Mouse (Mus musculus): ENCODE measurements around the gene Ebf1. TPM values are rescaled to one million over a fixed set of nuclear protein-coding genes. Genes with fewer than 3 reads are reported as not detected.

Gene Ebf1
- polyA plus RNA-seq, 1 experiment from 2014 or later = 8.8 TPM

DNA sequence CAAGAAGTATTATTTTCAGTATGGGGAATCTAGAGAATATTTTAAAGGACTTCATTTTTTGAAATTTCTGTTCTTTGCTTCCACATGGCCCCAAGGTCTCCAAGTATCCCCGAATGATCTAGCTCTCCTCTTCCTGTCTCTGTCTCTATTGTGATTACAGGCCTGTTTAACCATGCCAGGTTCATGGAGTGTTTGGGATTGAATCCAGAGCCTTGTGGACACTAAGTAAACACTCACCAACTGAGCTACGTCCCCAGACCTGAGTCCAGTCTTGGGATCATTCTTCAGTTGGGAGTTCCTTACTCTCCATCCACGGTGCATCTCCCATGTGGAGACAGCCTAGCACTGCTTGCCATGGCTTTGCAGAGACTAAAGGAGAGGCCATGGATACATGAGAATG lies 178.7 kb downstream of the Ebf1 start:
- 43% methylated on average over 3 of the region's 3 CpGs for WGBS
- no peaks in the 10 kb centered on the region for H3K36me3 ChIP-seq (ENCODE audit: insufficient read depth, low read length)

DNA sequence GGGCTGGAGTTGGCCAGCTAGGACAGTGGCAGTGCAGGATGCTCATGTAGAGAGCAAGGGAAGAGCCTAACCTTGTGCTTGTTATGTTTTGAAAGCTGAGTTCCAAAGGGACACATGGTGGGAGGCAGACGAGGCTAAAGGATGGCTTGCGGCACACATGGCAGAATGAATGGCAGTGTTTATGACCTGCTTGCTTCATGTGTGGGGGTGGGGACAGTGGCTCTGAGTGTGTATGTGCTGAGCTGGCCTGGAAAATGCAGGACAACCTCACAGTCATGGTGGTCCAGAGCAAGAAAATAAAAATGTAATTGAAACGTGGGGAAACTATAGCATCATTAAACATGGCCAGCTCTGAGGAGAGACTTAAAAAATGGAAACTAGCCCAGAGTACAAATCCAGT lies 181.2 kb downstream of the Ebf1 start:
- ATAC-seq = no peak
- H3K4me3 ChIP-seq (ENCODE audit: low read depth, low read length) = no peak overlapping the region
- no peaks in the 10 kb centered on the region for H3K27me3 ChIP-seq (replicated peaks; ENCODE audit: insufficient read depth, low read length)
- no peak for TF ChIP-seq CTCF (IDR thresholded peaks at IDR 0.05)
- no peak for TF ChIP-seq EP300 (IDR thresholded peaks at IDR 0.05)
- H3K27ac ChIP-seq (ENCODE audit: low read length) = no peak overlapping the region
- H3K4me1 ChIP-seq (ENCODE audit: insufficient read depth, low read depth, low read length) = no peaks in the 10 kb centered on the region
- H3K4me2 ChIP-seq (replicated peaks; ENCODE audit: low read depth, low read length) = no peak overlapping the region
- H3K36me3 ChIP-seq (ENCODE audit: insufficient read depth, low read length) = no peaks in the 10 kb centered on the region
- H3K9ac ChIP-seq (replicated peaks; ENCODE audit: low read depth) = no peak overlapping the region
- no peaks in the 10 kb centered on the region for H3K9me3 ChIP-seq (ENCODE audit: low read length)
- no peak for DNase-seq (ENCODE audit: low spot score)
- 61% methylated on average over 3 of the region's 3 CpGs for WGBS

More for the DNA sequence above, 178.7 kb downstream of the Ebf1 start:
- DNase-seq (ENCODE audit: low spot score) (no peak), ATAC-seq (no peak)
- Histone ChIP-seq H3K9ac (replicated peaks; ENCODE audit: low read depth) (no peak overlapping the region), H3K4me3 (ENCODE audit: low read depth, low read length) (no peak overlapping the region), H3K4me1 (ENCODE audit: insufficient read depth, low read depth, low read length) (no peaks in the 10 kb centered on the region), H3K27me3 (replicated peaks; ENCODE audit: insufficient read depth, low read length) (no peaks in the 10 kb centered on the region), H3K4me2 (replicated peaks; ENCODE audit: low read depth, low read length) (no peak overlapping the region), H3K9me3 (ENCODE audit: low read length) (no peaks in the 10 kb centered on the region), H3K27ac (ENCODE audit: low read length) (no peak overlapping the region)
- TF ChIP-seq EP300 (IDR thresholded peaks at IDR 0.05) (no peak), CTCF (IDR thresholded peaks at IDR 0.05) (no peak)

DNA sequence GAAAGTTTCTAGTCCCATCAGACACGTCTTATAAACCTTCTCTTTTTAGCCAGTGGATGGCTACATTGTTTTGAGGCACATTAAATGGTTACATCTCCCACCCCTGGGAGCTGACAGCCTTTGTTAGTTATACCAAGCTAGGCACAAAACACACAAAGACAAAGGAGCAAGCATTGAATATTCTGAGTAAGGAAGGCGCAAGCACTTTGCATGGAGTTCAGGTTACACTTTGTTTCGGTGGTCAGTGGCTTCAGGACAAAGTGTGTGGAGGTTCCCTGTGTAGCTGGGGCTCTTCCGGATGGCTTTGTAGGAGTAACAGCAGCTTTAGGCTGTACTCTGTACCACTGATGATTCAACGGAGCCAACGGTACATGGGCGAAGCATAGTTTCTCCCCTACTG lies 186.9 kb downstream of the Ebf1 start:
- ATAC-seq = no peak
- H3K4me2 ChIP-seq (replicated peaks; ENCODE audit: low read depth, low read length) = no peak overlapping the region

DNA sequence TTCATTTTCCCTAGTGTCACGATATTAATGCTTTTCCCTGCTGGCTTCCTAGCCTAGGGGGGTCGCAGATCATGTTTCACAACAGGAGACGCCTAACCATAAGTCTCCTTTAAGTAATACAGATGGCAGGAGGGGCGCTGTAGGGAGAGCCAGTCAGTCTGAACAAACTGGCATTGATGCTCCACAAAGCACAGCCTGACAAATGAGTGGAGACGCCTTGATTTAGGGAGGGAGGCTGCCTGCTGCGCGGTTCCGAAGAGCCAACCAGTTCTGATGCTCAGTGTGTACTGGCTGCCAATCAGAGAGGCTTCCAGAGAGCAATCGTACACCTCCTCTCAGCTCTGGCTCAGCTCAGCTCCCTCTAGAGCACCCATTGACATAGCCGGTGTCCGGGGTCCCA lies 189.5 kb downstream of the Ebf1 start:
- no peak overlapping the region for H3K4me2 ChIP-seq (replicated peaks; ENCODE audit: low read depth, low read length)
- TF ChIP-seq CTCF (IDR thresholded peaks at IDR 0.05) (no peak), EP300 (IDR thresholded peaks at IDR 0.05) (no peak)
- no peaks in the 10 kb centered on the region for H3K9me3 ChIP-seq (ENCODE audit: low read length)
- no peak overlapping the region for H3K4me3 ChIP-seq (ENCODE audit: low read depth, low read length)
- no peak overlapping the region for H3K9ac ChIP-seq (replicated peaks; ENCODE audit: low read depth)
- H3K36me3 ChIP-seq (ENCODE audit: insufficient read depth, low read length) = no peaks in the 10 kb centered on the region
- no peak overlapping the region for H3K27ac ChIP-seq (ENCODE audit: low read length)
- ATAC-seq (no peak), DNase-seq (ENCODE audit: low spot score) (no peak)
- 23% methylated on average over 11 of the region's 11 CpGs for WGBS
- H3K27me3 ChIP-seq (replicated peaks; ENCODE audit: insufficient read depth, low read length) = no peaks in the 10 kb centered on the region
- H3K4me1 ChIP-seq (ENCODE audit: insufficient read depth, low read depth, low read length) = no peaks in the 10 kb centered on the region

More for the DNA sequence above, 186.9 kb downstream of the Ebf1 start:
- no peaks in the 10 kb centered on the region for H3K4me1 ChIP-seq (ENCODE audit: insufficient read depth, low read depth, low read length)
- no peaks in the 10 kb centered on the region for H3K36me3 ChIP-seq (ENCODE audit: insufficient read depth, low read length)
- no peak overlapping the region for H3K9ac ChIP-seq (replicated peaks; ENCODE audit: low read depth)
- no peak overlapping the region for H3K27ac ChIP-seq (ENCODE audit: low read length)
- H3K27me3 ChIP-seq (replicated peaks; ENCODE audit: insufficient read depth, low read length) = no peaks in the 10 kb centered on the region
- WGBS = 84% methylated on average over 7 of the region's 7 CpGs
- no peak for TF ChIP-seq EP300 (IDR thresholded peaks at IDR 0.05)
- TF ChIP-seq CTCF (IDR thresholded peaks at IDR 0.05) = no peak
- H3K9me3 ChIP-seq (ENCODE audit: low read length) = no peaks in the 10 kb centered on the region
- H3K4me3 ChIP-seq (ENCODE audit: low read depth, low read length) = no peak overlapping the region
- no peak for DNase-seq (ENCODE audit: low spot score)

DNA sequence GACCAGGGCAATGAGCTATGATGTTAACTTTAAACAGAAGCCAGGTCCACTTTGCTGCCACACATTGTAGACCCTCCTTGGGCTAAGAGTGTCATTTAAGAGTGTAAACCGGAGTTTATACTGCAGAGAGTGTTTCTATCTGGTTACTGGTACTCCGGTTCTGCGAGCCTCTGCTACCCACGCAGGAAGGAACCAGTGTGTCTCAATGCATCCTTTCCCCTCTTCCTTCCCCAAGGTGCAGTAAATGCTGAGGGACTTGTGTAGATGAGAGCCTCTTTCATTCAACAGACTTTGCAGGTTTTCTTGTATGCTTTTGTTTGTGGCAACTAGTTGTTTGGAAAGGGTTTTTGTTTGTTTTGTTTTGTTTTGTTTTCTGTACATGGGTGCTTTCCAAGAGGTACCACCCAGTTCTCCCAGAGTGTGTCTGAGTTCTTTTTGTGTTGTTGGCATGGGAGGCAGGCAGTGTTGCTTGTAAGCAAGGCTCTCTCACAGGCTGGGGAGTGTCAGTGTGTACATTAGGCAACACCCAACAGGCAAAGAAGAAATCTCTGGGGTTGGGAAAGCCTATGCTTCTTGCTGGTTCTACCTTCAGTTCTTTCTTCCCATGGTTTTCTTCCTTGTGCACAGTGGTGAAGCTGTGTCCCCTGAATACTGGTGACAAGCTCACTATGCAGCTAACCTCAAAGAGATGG lies 191.9 kb downstream of the Ebf1 start:
- Histone ChIP-seq H3K9ac (replicated peaks; ENCODE audit: low read depth) (no peak overlapping the region), H3K4me2 (replicated peaks; ENCODE audit: low read depth, low read length) (no peak overlapping the region), H3K4me1 (ENCODE audit: insufficient read depth, low read depth, low read length) (no peaks in the 10 kb centered on the region), H3K4me3 (ENCODE audit: low read depth, low read length) (no peak overlapping the region), H3K36me3 (ENCODE audit: insufficient read depth, low read length) (no peaks in the 10 kb centered on the region), H3K27ac (ENCODE audit: low read length) (no peak overlapping the region), H3K27me3 (replicated peaks; ENCODE audit: insufficient read depth, low read length) (no peaks in the 10 kb centered on the region), H3K9me3 (ENCODE audit: low read length) (no peaks in the 10 kb centered on the region)
- ATAC-seq (no peak), DNase-seq (ENCODE audit: low spot score) (peak; percentile 10)
- 82% methylated on average over 4 of the region's 4 CpGs for WGBS
- no peak for TF ChIP-seq EP300 (IDR thresholded peaks at IDR 0.05)
- no peak for TF ChIP-seq CTCF (IDR thresholded peaks at IDR 0.05)

DNA sequence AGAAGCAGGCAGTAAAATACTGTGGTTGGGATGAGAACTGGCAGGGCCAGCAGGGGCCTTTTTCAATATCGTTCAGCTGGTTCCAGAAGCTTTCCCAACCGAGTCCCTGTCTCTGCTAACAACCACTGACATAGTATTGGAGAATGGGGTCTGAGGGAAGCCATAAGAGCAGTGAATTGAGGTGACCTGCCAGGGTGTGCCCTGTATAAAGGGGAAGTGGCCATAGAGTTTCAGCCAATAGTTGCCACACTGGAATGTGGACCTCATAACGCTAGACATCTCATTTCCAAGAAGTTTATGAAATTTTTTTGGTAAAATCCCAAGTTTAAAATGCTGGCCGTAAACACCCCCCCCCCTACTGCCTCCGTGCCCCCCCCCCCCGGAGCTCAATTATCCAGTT lies 193.9 kb downstream of the Ebf1 start:
- Histone ChIP-seq H3K4me2 (replicated peaks; ENCODE audit: low read depth, low read length) (no peak overlapping the region), H3K9ac (replicated peaks; ENCODE audit: low read depth) (no peak overlapping the region), H3K4me1 (ENCODE audit: insufficient read depth, low read depth, low read length) (no peaks in the 10 kb centered on the region), H3K27me3 (replicated peaks; ENCODE audit: insufficient read depth, low read length) (no peaks in the 10 kb centered on the region), H3K9me3 (ENCODE audit: low read length) (no peaks in the 10 kb centered on the region), H3K4me3 (ENCODE audit: low read depth, low read length) (no peak overlapping the region), H3K27ac (ENCODE audit: low read length) (no peak overlapping the region), H3K36me3 (ENCODE audit: insufficient read depth, low read length) (no peaks in the 10 kb centered on the region)
- ATAC-seq (no peak), DNase-seq (ENCODE audit: low spot score) (no peak)
- 59% methylated on average over 6 of the region's 6 CpGs for WGBS
- TF ChIP-seq CTCF (IDR thresholded peaks at IDR 0.05) (no peak), EP300 (IDR thresholded peaks at IDR 0.05) (no peak)
